Mouse (Mus musculus): Measurements from ENCODE around the gene Ap2b1. TPM values are rescaled to one million over a fixed set of nuclear protein-coding genes. Genes with fewer than 3 reads are reported as not detected.
"Not testable (repeated sequence)": the region's sequence is repeated elsewhere in the genome, so short reads cannot be mapped to it uniquely, and the experiment has no call there.

Gene Ap2b1
- polyA plus RNA-seq, 1 experiment from 2014 or later, result 116 TPM

GRCm38 (mm10) chr11:83302526-83303251 lies 3.9 kb downstream of the Ap2b1 start, which contains the start of gene Pex12:
Pex12 (minus strand) TSS chr11:83302586.
- H3K36me3 ChIP-seq, result no peaks in the 10 kb centered on the region
- peak within 1 kb of the TSS; percentile 97 for H3K4me3 ChIP-seq (replicated peaks)
- no peaks in the 10 kb centered on the region for H3K9me3 ChIP-seq
- H3K27me3 ChIP-seq, result no peaks in the 10 kb centered on the region
- peak; percentile 85 for ATAC-seq
- WGBS, result under 1% methylated on average over 51 of the region's 51 CpGs
- H3K9ac ChIP-seq (replicated peaks), result peak within 1 kb of the TSS; percentile 95
- peaks cover 51% of the 10 kb centered on the region for H3K4me1 ChIP-seq (replicated peaks)
- peak within 1 kb of the TSS; percentile 80 for H3K4me2 ChIP-seq (replicated peaks)
- H3K27ac ChIP-seq, result peak within 1 kb of the TSS; percentile 96

- Histone ChIP-seq H3K27ac (no peak overlapping the region), H3K4me3 (replicated peaks) (peak overlapping the region; percentile 97), H3K4me1 (replicated peaks) (peaks cover 44% of the 10 kb centered on the region), H3K9ac (replicated peaks) (peak overlapping the region; percentile 95), H3K4me2 (replicated peaks) (peak overlapping the region; percentile 80), H3K9me3 (no peaks in the 10 kb centered on the region), H3K36me3 (peaks cover 6% of the 10 kb centered on the region), H3K27me3 (no peaks in the 10 kb centered on the region)
- no peak for ATAC-seq
- 77% methylated on average over 5 of the region's 5 CpGs for WGBS
These were observed 4.9 kb downstream of the Ap2b1 start for GRCm38 (mm10) chr11:83303751-83304150.

- 0 out of 2 replicates have a peak overlapping the region, but pooled peaks have one; percentile 97 for H3K4me3 ChIP-seq (replicated peaks)
- H3K27me3 ChIP-seq, result no peaks in the 10 kb centered on the region
- H3K4me2 ChIP-seq (replicated peaks), result peak overlapping the region; percentile 80
- peaks cover 44% of the 10 kb centered on the region for H3K4me1 ChIP-seq (replicated peaks)
- H3K9me3 ChIP-seq, result no peaks in the 10 kb centered on the region
- ATAC-seq, result no peak
- H3K36me3 ChIP-seq, result peaks cover 7% of the 10 kb centered on the region
- WGBS, result 88% methylated on average over 2 of the region's 2 CpGs
- no peak overlapping the region for H3K27ac ChIP-seq
- peak overlapping the region; percentile 95 for H3K9ac ChIP-seq (replicated peaks)
These were observed 5.7 kb downstream of the Ap2b1 start for GRCm38 (mm10) chr11:83304485-83304884.

GRCm38 (mm10) chr11:83306700-83307253 lies 8.0 kb downstream of the Ap2b1 start:
- peaks cover 41% of the 10 kb centered on the region for H3K4me1 ChIP-seq (replicated peaks)
- H3K9ac ChIP-seq (replicated peaks), result no peak overlapping the region
- no peak overlapping the region for H3K4me2 ChIP-seq (replicated peaks)
- no peak overlapping the region for H3K4me3 ChIP-seq (replicated peaks)
- H3K9me3 ChIP-seq, result no peaks in the 10 kb centered on the region
- no peak for ATAC-seq
- WGBS, result 83% methylated on average over 4 of the region's 4 CpGs
- peaks cover 11% of the 10 kb centered on the region for H3K36me3 ChIP-seq
- H3K27me3 ChIP-seq, result no peaks in the 10 kb centered on the region
- no peak overlapping the region for H3K27ac ChIP-seq

GRCm38 (mm10) chr11:83312471-83312870 lies 13.6 kb downstream of the Ap2b1 start:
- Histone ChIP-seq H3K9me3 (no peaks in the 10 kb centered on the region), H3K4me1 (replicated peaks) (no peaks in the 10 kb centered on the region), H3K36me3 (peaks cover 25% of the 10 kb centered on the region), H3K4me2 (replicated peaks) (no peak overlapping the region), H3K4me3 (replicated peaks) (no peak overlapping the region), H3K9ac (replicated peaks) (no peak overlapping the region), H3K27ac (no peak overlapping the region), H3K27me3 (no peaks in the 10 kb centered on the region)
- 72% methylated on average over 5 of the region's 5 CpGs for WGBS
- ATAC-seq, result no peak

GRCm38 (mm10) chr11:83319048-83319447 lies 20.2 kb downstream of the Ap2b1 start:
- H3K4me2 ChIP-seq (replicated peaks), result no peak overlapping the region

GRCm38 (mm10) chr11:83326692-83327091 lies 27.9 kb downstream of the Ap2b1 start:
- not testable (repeated sequence) for H3K4me2 ChIP-seq (replicated peaks); H3K27ac ChIP-seq; H3K9ac ChIP-seq (replicated peaks); H3K4me3 ChIP-seq (replicated peaks); H3K27me3 ChIP-seq; H3K4me1 ChIP-seq (replicated peaks); H3K9me3 ChIP-seq; ATAC-seq
- H3K36me3 ChIP-seq, result peaks cover 68% of the 10 kb centered on the region
- 92% methylated on average over 3 of the region's 3 CpGs for WGBS

More at GRCm38 (mm10) chr11:83319048-83319447, 20.2 kb downstream of the Ap2b1 start:
- Histone ChIP-seq H3K27ac (no peak overlapping the region), H3K9me3 (no peaks in the 10 kb centered on the region), H3K4me1 (replicated peaks) (no peaks in the 10 kb centered on the region), H3K4me3 (replicated peaks) (no peak overlapping the region), H3K27me3 (no peaks in the 10 kb centered on the region), H3K36me3 (peaks cover 62% of the 10 kb centered on the region), H3K9ac (replicated peaks) (no peak overlapping the region)
- WGBS, result 93% methylated on average over 4 of the region's 4 CpGs
- ATAC-seq, result no peak

GRCm38 (mm10) chr11:83327427-83327826 lies 28.6 kb downstream of the Ap2b1 start:
- Histone ChIP-seq H3K4me1 (replicated peaks) (no peaks in the 10 kb centered on the region), H3K9ac (replicated peaks) (no peak overlapping the region), H3K9me3 (no peaks in the 10 kb centered on the region), H3K27me3 (no peaks in the 10 kb centered on the region), H3K4me2 (replicated peaks) (no peak overlapping the region), H3K27ac (no peak overlapping the region), H3K36me3 (peaks cover 62% of the 10 kb centered on the region), H3K4me3 (replicated peaks) (no peak overlapping the region)
- ATAC-seq, result no peak
- 56% methylated on average over 3 of the region's 3 CpGs for WGBS

- Histone ChIP-seq H3K27me3 (no peaks in the 10 kb centered on the region), H3K9ac (replicated peaks) (no peak overlapping the region), H3K4me1 (replicated peaks) (no peaks in the 10 kb centered on the region), H3K9me3 (no peaks in the 10 kb centered on the region), H3K4me3 (replicated peaks) (no peak overlapping the region), H3K27ac (no peak overlapping the region), H3K4me2 (replicated peaks) (no peak overlapping the region), H3K36me3 (peaks cover 71% of the 10 kb centered on the region)
- 90% methylated on average over 7 of the region's 7 CpGs for WGBS
- ATAC-seq, result no peak
These were observed 37.0 kb downstream of the Ap2b1 start for GRCm38 (mm10) chr11:83335826-83336225.

GRCm38 (mm10) chr11:83339705-83340104 lies 40.9 kb downstream of the Ap2b1 start:
- H3K4me2 ChIP-seq (replicated peaks), result no peak overlapping the region
- whole genome bisulfite sequencing, result 28% methylated on average over 2 of the region's 2 CpGs
- no peaks in the 10 kb centered on the region for H3K27me3 ChIP-seq
- no peaks in the 10 kb centered on the region for H3K9me3 ChIP-seq
- no peak overlapping the region for H3K9ac ChIP-seq (replicated peaks)
- H3K27ac ChIP-seq, result no peak overlapping the region
- H3K4me3 ChIP-seq (replicated peaks), result no peak overlapping the region
- H3K4me1 ChIP-seq (replicated peaks), result no peaks in the 10 kb centered on the region
- peaks cover 85% of the 10 kb centered on the region for H3K36me3 ChIP-seq
- no peak for ATAC-seq

- ATAC-seq, result no peak
- H3K27me3 ChIP-seq, result no peaks in the 10 kb centered on the region
These were observed 43.0 kb downstream of the Ap2b1 start for GRCm38 (mm10) chr11:83341716-83342245.

GRCm38 (mm10) chr11:83355428-83355827 lies 56.6 kb downstream of the Ap2b1 start:
- Histone ChIP-seq H3K9me3 (no peaks in the 10 kb centered on the region), H3K4me3 (replicated peaks) (no peak overlapping the region), H3K9ac (replicated peaks) (no peak overlapping the region), H3K4me1 (replicated peaks) (no peaks in the 10 kb centered on the region), H3K36me3 (peaks cover 34% of the 10 kb centered on the region), H3K27ac (no peak overlapping the region), H3K27me3 (no peaks in the 10 kb centered on the region), H3K4me2 (replicated peaks) (no peak overlapping the region)
- 86% methylated on average over 5 of the region's 5 CpGs for WGBS
- no peak for ATAC-seq

More at GRCm38 (mm10) chr11:83341716-83342245, 43.0 kb downstream of the Ap2b1 start:
- Histone ChIP-seq H3K9ac (replicated peaks) (no peak overlapping the region), H3K4me1 (replicated peaks) (no peaks in the 10 kb centered on the region), H3K4me3 (replicated peaks) (no peak overlapping the region), H3K36me3 (peaks cover 81% of the 10 kb centered on the region), H3K27ac (no peak overlapping the region), H3K4me2 (replicated peaks) (no peak overlapping the region), H3K9me3 (no peaks in the 10 kb centered on the region)
- WGBS, result 85% methylated on average over 3 of the region's 3 CpGs
